Mouse (Mus musculus): ENCODE results near the gene Cacng3. TPM values are rescaled to one million over a fixed set of nuclear protein-coding genes. Genes with fewer than 3 reads are reported as not detected.

Cacng3 gene
- polyA plus RNA-seq, 2 experiments, result 0.06 TPM; not detected in 1

- no peak overlapping the region for H3K27ac ChIP-seq (replicated peaks; ENCODE audit: low read depth, low read length)
- no peak overlapping the region for H3K4me2 ChIP-seq (replicated peaks; ENCODE audit: low read depth, low read length, severe bottlenecking)
- H3K4me3 ChIP-seq (replicated peaks; ENCODE audit: low read length), result no peak overlapping the region
- H3K9me3 ChIP-seq (ENCODE audit: control insufficient read depth, low read length), result no peaks in the 10 kb centered on the region
- no peaks in the 10 kb centered on the region for H3K4me1 ChIP-seq (ENCODE audit: control insufficient read depth, insufficient read depth, low read length)
- ATAC-seq (ENCODE audit: low FRiP score, low read depth) (no peak), DNase-seq (ENCODE audit: low spot score) (no peak)
- no peaks in the 10 kb centered on the region for H3K36me3 ChIP-seq (ENCODE audit: control insufficient read depth, insufficient read depth, low read length)
- no peak overlapping the region for H3K9ac ChIP-seq (ENCODE audit: low read depth, low read length, severe bottlenecking)
- no peak for TF ChIP-seq POLR2A (IDR thresholded peaks at IDR 0.05; ENCODE audit: borderline replicate concordance, extremely low read depth, insufficient read depth, insufficient read length)
- no peaks in the 10 kb centered on the region for H3K27me3 ChIP-seq (ENCODE audit: control insufficient read depth, insufficient read depth, low read length)
- 52% methylated on average over 5 of the region's 5 CpGs for WGBS
Observed at GRCm38 (mm10) chr7:122738541-122738940, 68.2 kb downstream of the Cacng3 start.

GRCm38 (mm10) chr7:122740663-122741062 is 70.4 kb downstream of the Cacng3 start:
- Histone ChIP-seq H3K4me2 (replicated peaks; ENCODE audit: low read depth, low read length, severe bottlenecking) (no peak overlapping the region), H3K27me3 (ENCODE audit: control insufficient read depth, insufficient read depth, low read length) (no peaks in the 10 kb centered on the region), H3K9me3 (ENCODE audit: control insufficient read depth, low read length) (no peaks in the 10 kb centered on the region), H3K9ac (ENCODE audit: low read depth, low read length, severe bottlenecking) (no peak overlapping the region), H3K4me1 (ENCODE audit: control insufficient read depth, insufficient read depth, low read length) (no peaks in the 10 kb centered on the region), H3K4me3 (replicated peaks; ENCODE audit: low read length) (no peak overlapping the region), H3K36me3 (ENCODE audit: control insufficient read depth, insufficient read depth, low read length) (no peaks in the 10 kb centered on the region), H3K27ac (replicated peaks; ENCODE audit: low read depth, low read length) (no peak overlapping the region)
- no peak for ATAC-seq (ENCODE audit: low FRiP score, low read depth)
- no peak for TF ChIP-seq POLR2A (IDR thresholded peaks at IDR 0.05; ENCODE audit: borderline replicate concordance, extremely low read depth, insufficient read depth, insufficient read length)
- DNase-seq (ENCODE audit: low spot score), result no peak
- 82% methylated on average over 2 of the region's 2 CpGs for WGBS

- Histone ChIP-seq H3K9me3 (ENCODE audit: control insufficient read depth, low read length) (no peaks in the 10 kb centered on the region), H3K27ac (replicated peaks; ENCODE audit: low read depth, low read length) (no peak overlapping the region), H3K4me1 (ENCODE audit: control insufficient read depth, insufficient read depth, low read length) (no peaks in the 10 kb centered on the region), H3K9ac (ENCODE audit: low read depth, low read length, severe bottlenecking) (no peak overlapping the region), H3K4me3 (replicated peaks; ENCODE audit: low read length) (no peak overlapping the region), H3K27me3 (ENCODE audit: control insufficient read depth, insufficient read depth, low read length) (no peaks in the 10 kb centered on the region), H3K4me2 (replicated peaks; ENCODE audit: low read depth, low read length, severe bottlenecking) (no peak overlapping the region), H3K36me3 (ENCODE audit: control insufficient read depth, insufficient read depth, low read length) (no peaks in the 10 kb centered on the region)
- WGBS, result 84% methylated on average over 5 of the region's 5 CpGs
- no peak for ATAC-seq (ENCODE audit: low FRiP score, low read depth)
- no peak for TF ChIP-seq POLR2A (IDR thresholded peaks at IDR 0.05; ENCODE audit: borderline replicate concordance, extremely low read depth, insufficient read depth, insufficient read length)
- no peak for DNase-seq (ENCODE audit: low spot score)
Observed at GRCm38 (mm10) chr7:122755920-122756603, 85.8 kb downstream of the Cacng3 start.

- Histone ChIP-seq H3K27ac (replicated peaks; ENCODE audit: low read depth, low read length) (no peak overlapping the region), H3K9ac (ENCODE audit: low read depth, low read length, severe bottlenecking) (no peak overlapping the region), H3K27me3 (ENCODE audit: control insufficient read depth, insufficient read depth, low read length) (no peaks in the 10 kb centered on the region), H3K4me3 (replicated peaks; ENCODE audit: low read length) (no peak overlapping the region), H3K9me3 (ENCODE audit: control insufficient read depth, low read length) (no peaks in the 10 kb centered on the region), H3K36me3 (ENCODE audit: control insufficient read depth, insufficient read depth, low read length) (no peaks in the 10 kb centered on the region), H3K4me2 (replicated peaks; ENCODE audit: low read depth, low read length, severe bottlenecking) (no peak overlapping the region), H3K4me1 (ENCODE audit: control insufficient read depth, insufficient read depth, low read length) (no peaks in the 10 kb centered on the region)
- no peak for TF ChIP-seq POLR2A (IDR thresholded peaks at IDR 0.05; ENCODE audit: borderline replicate concordance, extremely low read depth, insufficient read depth, insufficient read length)
- WGBS, result 79% methylated on average over 3 of the region's 3 CpGs
- DNase-seq (ENCODE audit: low spot score) (no peak), ATAC-seq (ENCODE audit: low FRiP score, low read depth) (no peak)
Observed at GRCm38 (mm10) chr7:122758645-122759044, 88.4 kb downstream of the Cacng3 start.

GRCm38 (mm10) chr7:122764506-122764905 is 94.2 kb downstream of the Cacng3 start:
- 70% methylated on average over 5 of the region's 5 CpGs for WGBS
- Histone ChIP-seq H3K9ac (ENCODE audit: low read depth, low read length, severe bottlenecking) (no peak overlapping the region), H3K27ac (replicated peaks; ENCODE audit: low read depth, low read length) (no peak overlapping the region), H3K4me2 (replicated peaks; ENCODE audit: low read depth, low read length, severe bottlenecking) (no peak overlapping the region), H3K27me3 (ENCODE audit: control insufficient read depth, insufficient read depth, low read length) (no peaks in the 10 kb centered on the region), H3K4me3 (replicated peaks; ENCODE audit: low read length) (no peak overlapping the region), H3K4me1 (ENCODE audit: control insufficient read depth, insufficient read depth, low read length) (no peaks in the 10 kb centered on the region), H3K36me3 (ENCODE audit: control insufficient read depth, insufficient read depth, low read length) (no peaks in the 10 kb centered on the region), H3K9me3 (ENCODE audit: control insufficient read depth, low read length) (no peaks in the 10 kb centered on the region)
- no peak for DNase-seq (ENCODE audit: low spot score)
- TF ChIP-seq POLR2A (IDR thresholded peaks at IDR 0.05; ENCODE audit: borderline replicate concordance, extremely low read depth, insufficient read depth, insufficient read length), result no peak
- ATAC-seq (ENCODE audit: low FRiP score, low read depth), result no peak

Measured in limb, embryonic 14.5 days (tissue).